In the genomic region with DNA sequence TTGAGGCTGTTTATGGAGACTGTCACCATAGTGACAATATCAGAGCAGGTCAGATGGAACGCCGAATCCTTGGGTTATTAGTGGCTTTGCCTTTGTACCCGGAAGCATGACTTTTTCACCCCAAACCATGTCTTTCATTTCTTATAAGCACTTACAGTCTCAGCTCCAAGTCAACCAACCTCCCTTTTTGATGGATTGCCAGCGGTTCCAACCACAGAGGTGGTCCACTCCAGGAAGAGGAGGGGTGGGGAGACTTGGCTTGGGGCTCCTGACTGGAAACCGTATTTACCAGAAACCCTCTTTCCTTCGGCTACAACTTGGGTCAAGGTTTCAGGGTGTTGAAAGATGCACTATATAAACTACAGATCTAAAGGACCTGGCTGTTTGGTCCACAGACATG, we compare ENCODE assay signal across 10 mouse cellular contexts. TPM values are rescaled to one million over a fixed set of nuclear protein-coding genes. Genes with fewer than 3 reads are reported as not detected.
DNase-seq lines count a peak whose midpoint lies in the region; ATAC-seq and TF ChIP-seq lines count a peak whose summit lies in the region.
"Had no signal": no experiment of that assay in that cellular context is flagged by ENCODE, and none has a peak within 500 bp of the region (broad histone marks: within the 10 kb centered on the region; RNA-seq: fewer than 3 reads in every experiment).

No protein-coding gene starts in this region.

- 43% methylated on average over 6 of the region's 6 CpGs for WGBS in intestine, embryonic 16.5 days
- 26% methylated on average over 6 of the region's 6 CpGs for WGBS in lung, postnatal 0 days

- no peaks in the 10 kb centered on the region for H3K27me3 ChIP-seq in intestine, embryonic 16.5 days (replicated peaks; ENCODE audit: control insufficient read depth, insufficient read depth, low read length)
- no peaks in the 10 kb centered on the region for H3K27me3 ChIP-seq in lung, postnatal 0 days (replicated peaks; ENCODE audit: insufficient read depth, low read length)

- TF ChIP-seq EP300 in lung, postnatal 0 days (IDR thresholded peaks at IDR 0.05): peak; percentile 56

- peak overlapping the region; percentile 7; the same call in 1 of the 2 replicates for H3K4me2 ChIP-seq in intestine, embryonic 16.5 days (ENCODE audit: low read depth, low read length)
- H3K4me2 ChIP-seq in lung, postnatal 0 days (replicated peaks; ENCODE audit: low read depth, low read length): peak overlapping the region; percentile 34
- H3K4me2 ChIP-seq: midbrain, embryonic 11.5 days had no signal

- no peak for TF ChIP-seq CTCF in lung, postnatal 0 days (IDR thresholded peaks at IDR 0.05)

- intact Hi-C loops in gastrocnemius, postnatal 14 days (cut with DNase I; ENCODE audit: low total_unique reads): no loop called here

- peak; percentile 38 for DNase-seq in gastrocnemius, postnatal 14 days
- no peak for DNase-seq in gastrocnemius, adult 8-10 months (ENCODE audit: low spot score in 2 of 2)
- peak; percentile 83 for DNase-seq in lung, postnatal 0 days (ENCODE audit: low spot score)
- no peak for DNase-seq in testis, postnatal 10 days (ENCODE audit: low spot score)
- DNase-seq in frontal cortex, postnatal 36 days (ENCODE audit: low spot score in 2 of 2): no peak
- no peak for DNase-seq in adrenal gland, postnatal 10 days
- DNase-seq: cerebellum, postnatal 36 days had no signal

- H3K4me1 ChIP-seq in brown adipose tissue, adult 24 weeks (ENCODE audit: control insufficient read depth, insufficient read depth, insufficient read length, low read length): peaks cover 3% of the 10 kb centered on the region; the same call in 1 of the 2 replicates
- peaks cover 33% of the 10 kb centered on the region for H3K4me1 ChIP-seq in intestine, embryonic 16.5 days (ENCODE audit: control insufficient read depth, insufficient read depth, low read length)
- H3K4me1 ChIP-seq in lung, postnatal 0 days (ENCODE audit: insufficient read depth, low read depth, low read length): no peaks in the 10 kb centered on the region; the same call in 1 of the 2 replicates

- no peak overlapping the region for H3K9ac ChIP-seq in intestine, embryonic 16.5 days (ENCODE audit: low read depth, low read length)
- H3K9ac ChIP-seq in lung, postnatal 0 days (replicated peaks; ENCODE audit: low read depth): no peak overlapping the region

- 0 out of 2 replicates have a peak, but pooled peaks cover 2% of the 10 kb centered on the region for H3K9me3 ChIP-seq in intestine, embryonic 16.5 days (ENCODE audit: control insufficient read depth, low read length)
- no peaks in the 10 kb centered on the region for H3K9me3 ChIP-seq in lung, postnatal 0 days (ENCODE audit: low read length)

- H3K27ac ChIP-seq in brown adipose tissue, adult 24 weeks (replicated peaks; ENCODE audit: low read depth, low read length): peak overlapping the region; percentile 81
- peak overlapping the region; percentile 60 for H3K27ac ChIP-seq in intestine, embryonic 16.5 days (ENCODE audit: low read length)
- peak overlapping the region; percentile 74 for H3K27ac ChIP-seq in lung, postnatal 0 days (ENCODE audit: low read length)

- H3K36me3 ChIP-seq in intestine, embryonic 16.5 days (ENCODE audit: control insufficient read depth, insufficient read depth, low read length): no peaks in the 10 kb centered on the region
- H3K36me3 ChIP-seq in lung, postnatal 0 days (ENCODE audit: insufficient read depth, low read length): no peaks in the 10 kb centered on the region

- H3K4me3 ChIP-seq in brown adipose tissue, adult 24 weeks (ENCODE audit: insufficient read depth, low read depth, low read length): peak overlapping the region; percentile 30
- no peak overlapping the region for H3K4me3 ChIP-seq in intestine, embryonic 16.5 days (ENCODE audit: low read length)
- no peak overlapping the region for H3K4me3 ChIP-seq in lung, postnatal 0 days (ENCODE audit: low read depth, low read length)

- ATAC-seq in intestine, embryonic 16.5 days: peak; percentile 12; the same call in 1 of the 2 replicates
- ATAC-seq in lung, postnatal 0 days: peak; percentile 57

RNA-seq across cellular contexts. Expression of gene Capzb, which starts 16.7 kb away (rescaled TPM):
- total RNA-seq in gastrocnemius, postnatal 14 days (2021): 100 to 1,000 TPM; 590 to 617 TPM
- 100 to 1,000 TPM; 439 to 500 (median 472) TPM for total RNA-seq in gastrocnemius, adult 8-10 months (2022)
- 154 and 166 TPM in 2 replicates for polyA plus RNA-seq in brown adipose tissue, adult 24 weeks (2012; ENCODE audit: insufficient read depth, insufficient read length, missing spikeins)
- 440 and 454 TPM in 2 replicates for polyA plus RNA-seq in intestine, embryonic 16.5 days (2015; fragmentation: Nextera tagmentation; extraction: Ambion mirVana)
- 401 and 408 TPM in 2 replicates for polyA plus RNA-seq in lung, postnatal 0 days (2015; fragmentation: Nextera tagmentation; extraction: Ambion mirVana)
- 100 to 1,000 TPM; 323 to 342 TPM for total RNA-seq in adrenal gland, postnatal 10 days (2021)

RNA-seq across cellular contexts. Expression of gene Minos1, which starts 45.1 kb away (rescaled TPM):
- 100 to 1,000 TPM; 434 to 465 TPM for total RNA-seq in gastrocnemius, postnatal 14 days (2021)
- 100 to 1,000 TPM; 289 to 395 (median 341) TPM for total RNA-seq in gastrocnemius, adult 8-10 months (2022)
- 1,161 and 1,254 TPM in 2 replicates for polyA plus RNA-seq in brown adipose tissue, adult 24 weeks (2012; ENCODE audit: insufficient read depth, insufficient read length, missing spikeins)
- 658 and 660 TPM in 2 replicates for polyA plus RNA-seq in intestine, embryonic 16.5 days (2015; fragmentation: Nextera tagmentation; extraction: Ambion mirVana)
- polyA plus RNA-seq in lung, postnatal 0 days (2015; fragmentation: Nextera tagmentation; extraction: Ambion mirVana): 474 and 487 TPM in 2 replicates
- 100 to 1,000 TPM; 572 to 632 TPM for total RNA-seq in adrenal gland, postnatal 10 days (2021)

Comparison
In these comparisons a context has a peak if more than half of its experiments do, and no peak if none do; other contexts are left out.
1. DNase-seq: peak in gastrocnemius, postnatal 14 days (single experiment) and lung, postnatal 0 days (single experiment); none in gastrocnemius, adult 8-10 months (0 of 2), testis, postnatal 10 days (single experiment), frontal cortex, postnatal 36 days (0 of 2) and adrenal gland, postnatal 10 days (single experiment).
2. Peak in every context shown above with its lines, with median percentiles within 50 percentile points of each other: H3K27ac ChIP-seq.